Mouse (Mus musculus) heart, embryonic 10.5 days (tissue): ENCODE data around the gene Tmem259. TPM values are rescaled to one million over a fixed set of nuclear protein-coding genes. Genes with fewer than 3 reads are reported as not detected.
A peak's percentile ranks its signal among the peaks of the same experiment; 100 is the strongest.

Experiments used
- DNase-seq: peaks from one replicate; pipeline ENCODE4 v3.0.0-alpha.2; 2017; ENCODE audit warnings: low spot score
- H3K27ac ChIP-seq: fragments of 300-500 bp; sonication (generic); 2 replicates; pipeline ENCODE4 v1.5.1; 2016; ENCODE audit warnings: mild to moderate bottlenecking
- H3K27me3 ChIP-seq: fragments of 300-500 bp; sonication (generic); 2 replicates; pipeline ENCODE4 v1.6.1; 2016; ENCODE audit warnings: mild to moderate bottlenecking; ENCODE audit not compliant: poor library complexity, insufficient read depth, severe bottlenecking
- H3K36me3 ChIP-seq: fragments of 300-500 bp; sonication (generic); 2 replicates; pipeline ENCODE4 v1.6.1; 2016; ENCODE audit warnings: mild to moderate bottlenecking, moderate library complexity
- H3K4me1 ChIP-seq: fragments of 300-500 bp; sonication (generic); 2 replicates; pipeline ENCODE4 v1.6.1; 2016; ENCODE audit warnings: mild to moderate bottlenecking
- H3K4me3 ChIP-seq: fragments of 300-500 bp; sonication (generic); 2 replicates; pipeline ENCODE4 v1.5.1; 2016; ENCODE audit warnings: mild to moderate bottlenecking, moderate library complexity
- H3K9me3 ChIP-seq: fragments of 300-500 bp; sonication (generic); 2 replicates; pipeline ENCODE4 v1.6.1; 2016; ENCODE audit warnings: mild to moderate bottlenecking, moderate library complexity
- WGBS: fragments of 180-500 bp; shearing (Covaris S2); methylation state at CpG from one replicate; pipeline ENCODE4 v1.1.7; 2016; 5-methylcytosine and 5-hydroxymethylcytosine counted together
- polyA plus RNA-seq: library from polyadenylated mRNA; unstranded; fragments of >200 nt; fragmentation: Nextera tagmentation; extraction: Ambion mirVana; gene quantifications from 2 replicates; pipeline ENCODE4 v1.2.1, GENCODE M21; 2016

Tmem259 gene
- polyA plus RNA-seq, 1 experiment from 2014 or later = 16.4 TPM

- Histone ChIP-seq H3K27ac (peak overlapping the region; percentile 19), H3K9me3 (no peaks in the 10 kb centered on the region), H3K27me3 (no peaks in the 10 kb centered on the region), H3K4me3 (no peak overlapping the region), H3K36me3 (peaks cover 86% of the 10 kb centered on the region), H3K4me1 (peaks cover 98% of the 10 kb centered on the region)
- WGBS = 66% methylated on average over 13 of the region's 13 CpGs
- no peak for DNase-seq
Observed at GRCm38 (mm10) chr10:79934272-79934721, 49.8 kb downstream of the Tmem259 start.

GRCm38 (mm10) chr10:79933861-79934260, 50.3 kb downstream of the Tmem259 start:
- Histone ChIP-seq H3K4me3 (no peak overlapping the region), H3K27me3 (no peaks in the 10 kb centered on the region), H3K9me3 (no peaks in the 10 kb centered on the region), H3K4me1 (peaks cover 98% of the 10 kb centered on the region), H3K27ac (peak overlapping the region; percentile 75), H3K36me3 (peaks cover 82% of the 10 kb centered on the region)
- DNase-seq = no peak
- 81% methylated on average over 6 of the region's 6 CpGs for WGBS

DNA sequence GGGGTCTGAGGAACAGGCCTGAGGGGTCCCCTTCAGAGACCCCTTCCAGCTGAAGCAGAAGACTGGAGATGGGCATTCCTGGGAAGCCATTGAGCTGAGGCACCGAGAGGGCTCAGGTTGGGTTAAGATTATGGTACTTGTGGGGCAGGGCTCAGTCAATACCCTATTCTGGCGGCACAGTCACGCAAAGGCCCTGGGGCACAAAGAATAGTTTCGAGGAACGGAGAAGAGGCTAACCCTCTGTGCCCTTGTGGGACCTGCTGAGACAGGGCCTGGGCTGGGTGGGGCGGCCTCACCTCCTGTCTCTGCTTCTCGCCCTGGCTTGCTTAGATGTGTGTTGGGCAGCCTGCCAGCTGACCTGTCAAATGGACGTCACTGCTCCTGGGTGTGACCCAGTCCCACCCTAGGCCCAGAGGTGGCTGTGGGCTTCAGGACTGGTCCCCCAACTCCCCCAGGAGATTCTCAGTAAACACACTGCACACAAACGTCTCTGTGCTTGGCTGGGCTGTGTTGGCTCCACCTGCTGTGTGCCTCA, 50.9 kb downstream of the Tmem259 start:
- H3K4me3 ChIP-seq = peak overlapping the region; percentile 39

GRCm38 (mm10) chr10:79932736-79933135, 51.4 kb downstream of the Tmem259 start:
- Histone ChIP-seq H3K27me3 (no peaks in the 10 kb centered on the region), H3K27ac (peak overlapping the region; percentile 75), H3K36me3 (peaks cover 71% of the 10 kb centered on the region), H3K4me1 (peaks cover 90% of the 10 kb centered on the region), H3K9me3 (no peaks in the 10 kb centered on the region), H3K4me3 (peak overlapping the region; percentile 39)
- 10% methylated on average over 8 of the region's 8 CpGs for WGBS
- DNase-seq = peak; percentile 89

More for the DNA sequence above, 50.9 kb downstream of the Tmem259 start:
- peak overlapping the region; percentile 75 for H3K27ac ChIP-seq
- H3K36me3 ChIP-seq = peaks cover 76% of the 10 kb centered on the region
- no peaks in the 10 kb centered on the region for H3K27me3 ChIP-seq
- whole genome bisulfite sequencing = 64% methylated on average over 9 of the region's 9 CpGs
- H3K9me3 ChIP-seq = no peaks in the 10 kb centered on the region
- no peak for DNase-seq
- peaks cover 95% of the 10 kb centered on the region for H3K4me1 ChIP-seq

DNA sequence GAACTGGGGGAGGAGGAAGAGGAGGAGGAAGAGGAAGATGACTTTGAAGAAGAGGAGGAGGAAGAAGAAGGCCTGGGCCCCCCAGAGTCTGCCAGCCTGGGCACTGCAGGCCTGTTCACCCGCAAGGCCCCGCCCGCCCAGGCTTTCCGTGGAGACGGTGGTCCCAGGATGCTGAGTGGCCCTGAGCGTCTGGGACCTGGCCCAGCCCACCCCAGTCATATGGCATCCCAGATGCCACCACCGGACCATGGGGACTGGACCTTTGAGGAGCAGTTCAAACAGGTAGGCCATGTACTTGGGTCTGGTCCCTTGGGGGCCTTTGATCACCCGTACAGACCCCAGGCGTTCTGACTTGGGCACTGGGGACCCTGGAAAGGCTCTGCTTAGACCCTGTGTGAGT, 52.3 kb downstream of the Tmem259 start:
- Histone ChIP-seq H3K4me3 (no peak overlapping the region), H3K27ac (peak overlapping the region; percentile 75), H3K36me3 (peaks cover 61% of the 10 kb centered on the region), H3K27me3 (no peaks in the 10 kb centered on the region), H3K4me1 (peaks cover 83% of the 10 kb centered on the region), H3K9me3 (no peaks in the 10 kb centered on the region)
- 83% methylated on average over 9 of the region's 9 CpGs for WGBS
- no peak for DNase-seq

DNA sequence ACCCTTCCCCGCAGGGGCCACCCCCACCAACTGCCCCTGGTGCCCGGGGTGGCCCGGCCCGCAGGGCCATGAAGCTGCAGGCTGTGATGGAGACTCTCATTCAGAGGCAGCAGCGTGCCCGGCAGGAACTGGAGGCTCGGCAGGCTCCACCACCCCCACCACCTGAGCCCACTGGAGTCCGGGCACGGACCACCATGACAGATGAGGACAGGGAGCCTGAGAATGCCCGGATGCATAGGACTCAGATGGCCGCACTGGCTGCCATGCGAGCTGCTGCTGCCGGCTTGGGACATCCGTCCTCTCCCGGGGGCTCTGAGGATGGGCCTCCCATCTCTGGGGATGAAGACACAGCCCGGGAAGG, 53.3 kb downstream of the Tmem259 start:
- Histone ChIP-seq H3K27ac (0 out of 2 replicates have a peak overlapping the region, but pooled peaks have one; percentile 32), H3K27me3 (no peaks in the 10 kb centered on the region), H3K36me3 (peaks cover 56% of the 10 kb centered on the region), H3K4me1 (peaks cover 83% of the 10 kb centered on the region), H3K4me3 (peak overlapping the region; percentile 22; the same call in 1 of the 2 replicates), H3K9me3 (no peaks in the 10 kb centered on the region)
- no peak for DNase-seq
- WGBS = 91% methylated on average over 16 of the region's 16 CpGs

GRCm38 (mm10) chr10:79929967-79930825, 53.9 kb downstream of the Tmem259 start:
- 89% methylated on average over 18 of the region's 18 CpGs for WGBS
- H3K27me3 ChIP-seq = no peaks in the 10 kb centered on the region
- peak overlapping the region; percentile 99 for H3K27ac ChIP-seq
- no peak for DNase-seq
- H3K4me3 ChIP-seq = peak overlapping the region; percentile 99
- peaks cover 49% of the 10 kb centered on the region for H3K36me3 ChIP-seq
- peaks cover 83% of the 10 kb centered on the region for H3K4me1 ChIP-seq
- no peaks in the 10 kb centered on the region for H3K9me3 ChIP-seq

DNA sequence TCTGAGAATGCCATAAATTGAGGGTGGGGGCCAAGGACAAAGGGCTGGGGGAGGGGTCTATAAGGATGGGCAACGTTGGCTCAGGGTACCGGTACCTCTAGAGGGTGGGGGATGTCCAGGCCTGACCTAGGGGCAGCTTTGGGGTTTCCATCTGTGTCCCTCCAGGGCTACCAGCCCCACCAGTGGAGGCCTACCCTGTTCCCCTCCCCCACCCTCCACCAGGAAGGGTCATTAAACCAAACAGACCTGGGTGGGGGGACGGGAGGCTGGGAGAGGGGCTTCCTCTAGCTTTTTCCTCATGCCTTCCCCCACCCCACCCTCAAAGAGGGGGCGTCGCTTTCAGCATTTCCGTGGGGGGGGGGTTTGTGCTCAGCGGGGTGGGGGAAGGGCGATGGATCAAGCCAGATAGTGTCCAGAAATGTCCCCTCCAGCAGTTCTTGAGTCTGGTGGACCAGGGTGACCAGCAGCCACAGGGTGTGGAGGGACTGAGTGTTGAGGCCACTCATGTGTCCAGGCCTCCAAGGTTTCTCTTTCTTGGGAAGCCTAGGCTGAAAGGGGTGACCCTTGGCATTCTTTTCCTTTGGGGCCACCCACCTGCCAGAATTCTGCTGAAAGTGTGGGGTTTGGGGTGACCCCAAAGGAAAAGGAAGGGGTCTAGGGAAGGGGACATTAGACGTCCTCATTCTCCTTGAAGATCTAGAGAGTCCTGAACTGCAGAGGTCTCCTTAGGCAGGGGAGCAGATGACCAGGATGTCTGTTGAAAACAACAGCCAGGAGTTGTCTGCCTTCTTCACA, 55.0 kb downstream of the Tmem259 start:
- WGBS = 14% methylated on average over 9 of the region's 9 CpGs
- no peak for DNase-seq
- H3K4me1 ChIP-seq = peaks cover 74% of the 10 kb centered on the region

DNA sequence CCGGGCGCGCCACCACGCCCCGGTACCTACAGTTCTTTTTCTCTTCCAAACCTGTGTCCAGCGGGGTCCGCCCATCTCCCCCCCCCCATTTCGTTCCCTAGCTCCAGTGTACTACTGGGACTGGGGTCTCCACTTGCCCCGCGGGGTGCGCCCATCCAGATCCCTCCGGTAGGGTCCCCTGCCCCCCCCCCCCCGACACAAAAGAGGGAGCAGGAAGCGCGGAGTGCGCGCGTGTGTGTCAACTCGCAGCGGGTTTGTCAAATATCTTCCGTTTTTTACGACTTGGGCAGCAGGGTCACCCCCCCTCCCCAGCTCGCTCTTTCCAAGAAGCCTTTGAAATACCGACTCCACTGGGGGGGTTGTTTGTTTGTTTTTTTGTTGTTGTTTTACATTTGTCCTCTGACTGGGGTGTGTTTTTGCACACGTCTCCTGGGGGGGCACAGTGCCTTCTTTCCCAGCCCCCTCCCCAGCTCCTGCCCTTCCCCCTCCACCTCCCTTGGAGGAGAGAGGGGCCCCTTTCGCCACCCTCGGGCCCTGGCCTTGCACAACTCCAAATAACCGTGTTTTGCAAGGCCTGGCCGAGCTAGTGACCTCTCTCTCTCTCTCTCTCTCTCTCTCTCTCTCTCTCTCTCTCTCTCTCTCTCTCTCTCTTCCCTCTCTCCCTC, 56.0 kb downstream of the Tmem259 start:
- Histone ChIP-seq H3K36me3 (peaks cover 30% of the 10 kb centered on the region), H3K4me3 (peak overlapping the region; percentile 99), H3K9me3 (no peaks in the 10 kb centered on the region), H3K27me3 (peaks cover 11% of the 10 kb centered on the region), H3K27ac (peak overlapping the region; percentile 99), H3K4me1 (peaks cover 65% of the 10 kb centered on the region)
- under 1% methylated on average over 29 of the region's 29 CpGs for WGBS
- no peak for DNase-seq

More for the DNA sequence above, 55.0 kb downstream of the Tmem259 start:
- peaks cover 39% of the 10 kb centered on the region for H3K36me3 ChIP-seq
- H3K9me3 ChIP-seq = no peaks in the 10 kb centered on the region
- peak overlapping the region; percentile 99 for H3K27ac ChIP-seq
- peak overlapping the region; percentile 99 for H3K4me3 ChIP-seq
- peaks cover 1% of the 10 kb centered on the region for H3K27me3 ChIP-seq

DNA sequence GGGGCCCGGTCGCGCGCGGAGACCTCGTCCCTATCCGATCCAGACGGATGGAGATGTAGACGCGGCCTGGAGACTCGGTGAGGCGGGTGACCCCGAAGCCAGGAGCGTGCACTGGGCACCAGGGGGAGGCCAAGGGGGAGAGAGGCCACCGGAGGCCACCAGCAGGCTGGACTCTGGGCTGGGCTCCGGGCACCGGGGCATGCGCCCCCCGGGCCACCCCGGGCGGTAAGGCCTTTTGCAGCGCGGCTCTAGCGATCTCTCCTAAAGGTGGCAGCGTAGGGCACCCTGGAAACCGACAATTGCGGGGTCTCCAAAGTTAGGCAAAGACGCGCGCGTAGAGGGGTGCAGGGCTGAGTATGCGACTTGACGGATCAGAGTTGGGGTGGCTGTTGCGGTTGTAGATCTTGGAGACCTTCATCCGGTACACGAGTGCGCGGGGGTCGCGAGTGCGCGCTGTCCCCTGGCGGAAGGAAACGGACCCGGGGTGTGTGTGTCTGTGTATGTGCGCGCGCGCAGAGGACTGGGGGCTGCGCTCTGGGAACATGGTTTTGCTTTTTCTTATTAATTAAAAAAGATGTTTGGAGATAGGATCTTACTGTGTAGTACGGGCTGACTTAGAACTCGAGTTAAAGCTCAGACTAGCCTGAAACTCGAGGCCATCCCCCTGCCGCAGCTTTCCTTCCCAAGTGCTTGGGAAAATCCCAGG, 56.7 kb downstream of the Tmem259 start:
- Histone ChIP-seq H3K36me3 (peaks cover 23% of the 10 kb centered on the region), H3K4me1 (peaks cover 58% of the 10 kb centered on the region), H3K9me3 (no peaks in the 10 kb centered on the region), H3K27me3 (peaks cover 18% of the 10 kb centered on the region), H3K4me3 (peak overlapping the region; percentile 99), H3K27ac (peak overlapping the region; percentile 99)
- 0% methylated on average over 54 of the region's 54 CpGs for WGBS
- peak; percentile 86 for DNase-seq

- Histone ChIP-seq H3K4me1 (peaks cover 52% of the 10 kb centered on the region), H3K9me3 (no peaks in the 10 kb centered on the region), H3K27ac (peak within 1 kb of the TSS; percentile 99), H3K36me3 (peaks cover 15% of the 10 kb centered on the region), H3K27me3 (peaks cover 25% of the 10 kb centered on the region), H3K4me3 (peak within 1 kb of the TSS; percentile 99)
- peak; percentile 95 for DNase-seq
- under 1% methylated on average over 63 of the region's 63 CpGs for WGBS
Observed at GRCm38 (mm10) chr10:79926491-79927323, 57.4 kb downstream of the Tmem259 start, which contains the start of gene Arid3a. TSS of gene Arid3a (plus strand) at chr10:79927043.
